Mouse (Mus musculus) stomach, embryonic 14.5 days (tissue): ENCODE measurements around the gene Stn1. TPM values are rescaled to one million over a fixed set of nuclear protein-coding genes. Genes with fewer than 3 reads are reported as not detected.

Experiments used
- ATAC-seq: fragments of 200-750 bp; cut with Nextera tagmentation; 2 replicates; pipeline ENCODE4 v1.8.0; 2017; ENCODE audit warnings: low read depth, moderate TSS enrichment; ENCODE audit not compliant: insufficient number of reproducible peaks, insufficient read depth, low FRiP score
- H3K27ac ChIP-seq: fragments of 300-500 bp; sonication (generic); 2 replicates; pipeline ENCODE4 v1.5.1; 2014; ENCODE audit warnings: mild to moderate bottlenecking, low read length, moderate library complexity, mixed read lengths
- H3K27me3 ChIP-seq: fragments of 300-500 bp; sonication (generic); 2 replicates; pipeline ENCODE4 v1.6.1; 2014; ENCODE audit warnings: low read length, control low read depth, mixed read lengths; ENCODE audit not compliant: control insufficient read depth, insufficient read depth
- H3K36me3 ChIP-seq: fragments of 300-500 bp; sonication (generic); 2 replicates; pipeline ENCODE4 v1.6.1; 2014; ENCODE audit warnings: mild to moderate bottlenecking, control low read depth, low read length, moderate library complexity, mixed read lengths; ENCODE audit not compliant: control insufficient read depth, insufficient read depth
- H3K4me1 ChIP-seq: fragments of 300-500 bp; sonication (generic); 2 replicates; pipeline ENCODE4 v1.6.1; 2014; ENCODE audit warnings: low read length, control low read depth, mixed read lengths; ENCODE audit not compliant: control insufficient read depth, insufficient read depth
- H3K4me2 ChIP-seq: fragments of 300-500 bp; sonication (generic); replicated peaks from 2 replicates; pipeline ENCODE4 v1.6.1; 2014; ENCODE audit warnings: low read depth, low read length, control low read depth
- H3K4me3 ChIP-seq: fragments of 300-500 bp; sonication (generic); 2 replicates; pipeline ENCODE4 v1.5.1; 2014; ENCODE audit warnings: low read depth, low read length, control low read depth
- H3K9ac ChIP-seq: fragments of 300-500 bp; sonication (generic); replicated peaks from 2 replicates; pipeline ENCODE4 v1.6.1; 2014; ENCODE audit warnings: low read depth, mild to moderate bottlenecking, control low read depth, low read length, moderate library complexity, mixed read lengths
- H3K9me3 ChIP-seq: fragments of 300-500 bp; sonication (generic); 2 replicates; pipeline ENCODE4 v1.6.1; 2016; ENCODE audit warnings: low read depth, low read length, control low read depth; ENCODE audit not compliant: control insufficient read depth
- WGBS: fragments of 180-500 bp; shearing (Covaris S2); extraction: QIAGEN DNeasy Blood & Tissue Kit; methylation state at CpG from one replicate; pipeline ENCODE4 v1.1.7; 2014; 5-methylcytosine and 5-hydroxymethylcytosine counted together
- polyA plus RNA-seq: library from polyadenylated mRNA; unstranded; fragments of >200 nt; fragmentation: Nextera tagmentation; extraction: Ambion mirVana; gene quantifications from 2 replicates; pipeline ENCODE4 v1.2.1, GENCODE M21; 2014

The Stn1 gene
- polyA plus RNA-seq, 1 experiment from 2014 or later, result 68.4 TPM

- Histone ChIP-seq H3K4me3 (no peak overlapping the region), H3K4me1 (peaks cover 43% of the 10 kb centered on the region), H3K36me3 (no peaks in the 10 kb centered on the region), H3K9ac (no peak overlapping the region), H3K27me3 (no peaks in the 10 kb centered on the region), H3K4me2 (no peak overlapping the region), H3K9me3 (0 out of 2 replicates have a peak, but pooled peaks cover 3% of the 10 kb centered on the region), H3K27ac (no peak overlapping the region)
- ATAC-seq, result no peak
- 85% methylated on average over 3 of the region's 3 CpGs for WGBS
Measured at GRCm38 (mm10) chr19:47461838-47462237, 75.5 kb downstream of the Stn1 start.

DNA sequence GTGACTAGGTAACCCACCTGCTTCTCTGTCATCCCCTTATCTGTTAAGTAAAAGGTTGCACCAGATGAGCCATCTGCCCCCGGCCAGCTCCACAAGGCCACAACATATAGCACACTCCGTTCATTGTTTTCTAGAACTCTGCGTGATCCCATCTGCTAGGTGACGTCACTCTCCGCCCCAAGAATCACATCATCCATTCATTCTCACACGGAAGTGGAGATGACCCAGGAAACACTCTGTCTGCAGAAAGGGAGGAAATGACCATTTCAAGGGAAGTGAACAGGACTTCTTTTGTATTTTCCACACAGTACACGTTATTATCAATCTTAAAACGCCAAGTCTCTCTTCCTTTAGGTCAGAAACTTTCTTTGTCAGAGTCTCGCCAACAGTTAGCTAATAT, 75.9 kb downstream of the Stn1 start:
- Histone ChIP-seq H3K27ac (no peak overlapping the region), H3K36me3 (no peaks in the 10 kb centered on the region), H3K9ac (no peak overlapping the region), H3K27me3 (no peaks in the 10 kb centered on the region), H3K4me3 (no peak overlapping the region), H3K4me2 (no peak overlapping the region), H3K4me1 (peaks cover 43% of the 10 kb centered on the region), H3K9me3 (0 out of 2 replicates have a peak, but pooled peaks cover 3% of the 10 kb centered on the region)
- WGBS, result 75% methylated on average over 9 of the region's 9 CpGs
- no peak for ATAC-seq

GRCm38 (mm10) chr19:47460120-47460960, 77.0 kb downstream of the Stn1 start:
- H3K4me2 ChIP-seq, result no peak overlapping the region
- no peak overlapping the region for H3K4me3 ChIP-seq
- peak overlapping the region; percentile 52; the same call in 1 of the 2 replicates for H3K27ac ChIP-seq
- WGBS, result 34% methylated on average over 19 of the region's 19 CpGs
- no peaks in the 10 kb centered on the region for H3K27me3 ChIP-seq
- peaks cover 43% of the 10 kb centered on the region for H3K4me1 ChIP-seq
- no peak overlapping the region for H3K9ac ChIP-seq
- no peaks in the 10 kb centered on the region for H3K36me3 ChIP-seq
- H3K9me3 ChIP-seq, result 0 out of 2 replicates have a peak, but pooled peaks cover 3% of the 10 kb centered on the region
- no peak for ATAC-seq

DNA sequence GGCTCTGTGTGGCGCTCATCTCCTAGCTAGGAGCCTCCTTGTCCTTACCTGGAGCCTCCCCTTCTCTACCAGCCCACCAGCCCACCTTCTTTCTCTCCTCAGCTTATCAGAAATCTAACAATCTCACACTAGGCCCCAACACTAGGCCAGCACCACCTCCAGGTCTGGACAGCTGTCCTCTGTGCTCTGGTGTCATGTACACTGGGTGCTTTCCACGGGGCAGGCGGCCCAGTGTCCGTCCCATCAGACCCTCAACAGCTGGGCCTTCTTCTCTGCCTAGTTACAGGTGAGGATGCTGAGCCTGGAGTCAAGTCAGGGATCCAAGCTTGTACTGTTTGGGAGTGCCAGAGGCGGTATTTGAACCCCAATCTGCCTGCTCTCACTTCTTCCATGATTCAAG, 78.1 kb downstream of the Stn1 start:
- Histone ChIP-seq H3K4me3 (no peak overlapping the region), H3K27ac (no peak overlapping the region), H3K9ac (no peak overlapping the region), H3K36me3 (no peaks in the 10 kb centered on the region), H3K4me2 (no peak overlapping the region), H3K9me3 (0 out of 2 replicates have a peak, but pooled peaks cover 3% of the 10 kb centered on the region), H3K27me3 (no peaks in the 10 kb centered on the region), H3K4me1 (peaks cover 45% of the 10 kb centered on the region)
- 85% methylated on average over 5 of the region's 5 CpGs for WGBS
- no peak for ATAC-seq

- Histone ChIP-seq H3K4me2 (no peak overlapping the region), H3K9ac (no peak overlapping the region), H3K36me3 (no peaks in the 10 kb centered on the region), H3K4me3 (no peak overlapping the region), H3K27ac (no peak overlapping the region), H3K9me3 (0 out of 2 replicates have a peak, but pooled peaks cover 3% of the 10 kb centered on the region), H3K27me3 (no peaks in the 10 kb centered on the region), H3K4me1 (peaks cover 50% of the 10 kb centered on the region)
- ATAC-seq, result no peak
- WGBS, result 64% methylated on average over 17 of the region's 17 CpGs
Measured at GRCm38 (mm10) chr19:47458504-47459161, 78.7 kb downstream of the Stn1 start.

DNA sequence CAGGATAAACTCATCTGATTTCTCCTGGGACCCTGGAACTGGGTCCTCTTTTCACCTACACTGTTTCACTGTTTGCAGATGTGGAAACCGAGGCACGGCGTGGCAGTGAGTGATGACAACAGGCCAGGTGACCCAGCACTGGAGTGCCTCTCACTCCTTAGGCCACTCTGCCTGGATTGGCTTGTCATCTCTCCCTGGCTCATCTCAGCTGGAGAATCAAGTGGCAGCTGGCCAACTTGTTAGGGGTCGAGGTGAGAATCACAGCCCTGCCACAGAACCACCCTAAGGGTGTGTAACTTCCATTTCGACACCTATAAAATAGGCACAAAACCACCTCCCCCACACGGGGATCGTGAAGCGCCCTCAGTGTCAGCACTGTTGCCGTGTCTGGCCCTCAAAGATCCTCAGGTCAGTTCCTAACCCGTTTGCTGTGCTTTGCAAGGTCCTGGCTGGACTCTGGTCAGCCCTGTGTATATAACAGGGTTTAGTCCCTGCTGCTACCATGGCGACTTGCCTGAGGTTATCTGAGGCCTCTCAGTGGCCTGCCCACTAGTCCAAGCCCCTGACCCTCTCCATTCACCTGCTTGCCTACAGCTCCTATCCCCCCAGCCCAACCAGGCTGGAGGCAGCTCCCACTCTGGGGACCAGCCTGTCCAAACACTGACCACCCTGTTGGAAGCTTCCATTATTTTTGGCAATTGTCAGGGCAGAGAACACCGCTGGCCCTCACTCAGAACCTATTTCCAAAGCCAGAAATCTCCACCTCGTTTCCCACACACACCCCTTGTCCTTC, 79.4 kb downstream of the Stn1 start:
- 56% methylated on average over 13 of the region's 13 CpGs for WGBS
- Histone ChIP-seq H3K27ac (no peak overlapping the region), H3K27me3 (no peaks in the 10 kb centered on the region), H3K9ac (no peak overlapping the region), H3K36me3 (no peaks in the 10 kb centered on the region), H3K4me1 (peaks cover 47% of the 10 kb centered on the region), H3K9me3 (0 out of 2 replicates have a peak, but pooled peaks cover 3% of the 10 kb centered on the region), H3K4me3 (no peak overlapping the region), H3K4me2 (no peak overlapping the region)
- no peak for ATAC-seq

GRCm38 (mm10) chr19:47456021-47456420, 81.3 kb downstream of the Stn1 start:
- Histone ChIP-seq H3K4me1 (peaks cover 39% of the 10 kb centered on the region), H3K27ac (no peak overlapping the region), H3K36me3 (no peaks in the 10 kb centered on the region), H3K9ac (no peak overlapping the region), H3K27me3 (no peaks in the 10 kb centered on the region), H3K4me3 (no peak overlapping the region), H3K4me2 (no peak overlapping the region), H3K9me3 (no peaks in the 10 kb centered on the region)
- ATAC-seq, result no peak
- WGBS, result 50% methylated on average over 6 of the region's 6 CpGs
